29 mouse cellular contexts compared by ENCODE assay signal in genomic region chr7:3593855-3594254, GRCm38 (mm10). TPM values are rescaled to one million over a fixed set of nuclear protein-coding genes. Genes with fewer than 3 reads are reported as not detected.
DNase-seq lines count a peak whose midpoint lies in the region; ATAC-seq and TF ChIP-seq lines count a peak whose summit lies in the region.
"Had no signal": no experiment of that assay in that cellular context is flagged by ENCODE, and none has a peak within 500 bp of the region (broad histone marks: within the 10 kb centered on the region; RNA-seq: fewer than 3 reads in every experiment).

No protein-coding gene starts in this region.

- H3K4me2 ChIP-seq in forebrain, embryonic 11.5 days (ENCODE audit: low read depth, low read length, severe bottlenecking) = no peak overlapping the region
- no peak overlapping the region for H3K4me2 ChIP-seq in forebrain, embryonic 12.5 days
- no peak overlapping the region for H3K4me2 ChIP-seq in midbrain, embryonic 14.5 days (ENCODE audit: low read length)
- H3K4me2 ChIP-seq in midbrain, postnatal 0 days (ENCODE audit: low read depth, low read length, poor library complexity, severe bottlenecking) = no peak overlapping the region
- H3K4me2 ChIP-seq: embryonic facial prominence, embryonic 12.5 days; embryonic facial prominence, embryonic 15.5 days; hindbrain, embryonic 14.5 days had no signal

- H3K9me3 ChIP-seq in forebrain, embryonic 11.5 days (ENCODE audit: control insufficient read depth, low read length) = no peaks in the 10 kb centered on the region
- no peaks in the 10 kb centered on the region for H3K9me3 ChIP-seq in forebrain, embryonic 12.5 days
- no peaks in the 10 kb centered on the region for H3K9me3 ChIP-seq in midbrain, embryonic 14.5 days (ENCODE audit: control insufficient read depth, low read length)
- H3K9me3 ChIP-seq in midbrain, embryonic 10.5 days (replicated peaks) = no peaks in the 10 kb centered on the region
- no peaks in the 10 kb centered on the region for H3K9me3 ChIP-seq in midbrain, postnatal 0 days (ENCODE audit: low read length)
- H3K9me3 ChIP-seq: embryonic facial prominence, embryonic 12.5 days; embryonic facial prominence, embryonic 15.5 days; heart, embryonic 10.5 days; heart, embryonic 13.5 days had no signal

- TF ChIP-seq POLR2A in brain, embryonic 14.5 days (IDR thresholded peaks at IDR 0.05; ENCODE audit: borderline replicate concordance, extremely low read depth, insufficient read depth, insufficient read length, poor library complexity, severe bottlenecking) = no peak

- no peaks in the 10 kb centered on the region for H3K4me1 ChIP-seq in forebrain, embryonic 11.5 days (replicated peaks; ENCODE audit: control insufficient read depth, insufficient read depth, low read length)
- no peaks in the 10 kb centered on the region for H3K4me1 ChIP-seq in forebrain, embryonic 12.5 days
- H3K4me1 ChIP-seq in midbrain, embryonic 14.5 days (ENCODE audit: control insufficient read depth, insufficient read depth, low read length) = no peaks in the 10 kb centered on the region
- H3K4me1 ChIP-seq in midbrain, embryonic 10.5 days = no peaks in the 10 kb centered on the region
- no peaks in the 10 kb centered on the region for H3K4me1 ChIP-seq in midbrain, postnatal 0 days (ENCODE audit: insufficient read depth, low read length)
- H3K4me1 ChIP-seq: embryonic facial prominence, embryonic 12.5 days; embryonic facial prominence, embryonic 15.5 days; heart, embryonic 10.5 days; heart, embryonic 13.5 days had no signal

- no peak overlapping the region for H3K4me3 ChIP-seq in forebrain, embryonic 11.5 days (ENCODE audit: low read depth, low read length)
- no peak overlapping the region for H3K4me3 ChIP-seq in forebrain, embryonic 12.5 days (replicated peaks)
- no peak overlapping the region for H3K4me3 ChIP-seq in midbrain, embryonic 14.5 days (replicated peaks; ENCODE audit: low read depth, low read length)
- no peak overlapping the region for H3K4me3 ChIP-seq in midbrain, embryonic 10.5 days
- H3K4me3 ChIP-seq in midbrain, postnatal 0 days (ENCODE audit: low read depth, low read length) = no peak overlapping the region
- H3K4me3 ChIP-seq: embryonic facial prominence, embryonic 12.5 days; embryonic facial prominence, embryonic 15.5 days; heart, adult 2 months; heart, embryonic 10.5 days; heart, embryonic 13.5 days had no signal

- no peak overlapping the region for H3K9ac ChIP-seq in forebrain, embryonic 11.5 days (ENCODE audit: low read length)
- no peak overlapping the region for H3K9ac ChIP-seq in forebrain, embryonic 12.5 days
- no peak overlapping the region for H3K9ac ChIP-seq in midbrain, embryonic 14.5 days (replicated peaks; ENCODE audit: low read length)
- no peak overlapping the region for H3K9ac ChIP-seq in midbrain, postnatal 0 days (replicated peaks; ENCODE audit: low read length, poor library complexity, severe bottlenecking)
- H3K9ac ChIP-seq: embryonic facial prominence, embryonic 12.5 days; embryonic facial prominence, embryonic 15.5 days; heart, embryonic 13.5 days; hindbrain, embryonic 14.5 days had no signal

- H3K36me3 ChIP-seq in forebrain, embryonic 11.5 days (ENCODE audit: control insufficient read depth, insufficient read depth, low read length) = no peaks in the 10 kb centered on the region
- H3K36me3 ChIP-seq in forebrain, embryonic 12.5 days (replicated peaks) = no peaks in the 10 kb centered on the region
- no peaks in the 10 kb centered on the region for H3K36me3 ChIP-seq in midbrain, embryonic 14.5 days (ENCODE audit: control insufficient read depth, insufficient read depth, low read length)
- no peaks in the 10 kb centered on the region for H3K36me3 ChIP-seq in midbrain, embryonic 10.5 days
- H3K36me3 ChIP-seq in midbrain, postnatal 0 days (ENCODE audit: insufficient read depth, low read length) = no peaks in the 10 kb centered on the region
- H3K36me3 ChIP-seq: embryonic facial prominence, embryonic 12.5 days; embryonic facial prominence, embryonic 15.5 days; heart, embryonic 10.5 days; heart, embryonic 13.5 days had no signal

- H3K27ac ChIP-seq in forebrain, embryonic 11.5 days (ENCODE audit: low read depth, low read length) = no peak overlapping the region
- H3K27ac ChIP-seq in forebrain, embryonic 12.5 days = no peak overlapping the region
- H3K27ac ChIP-seq in midbrain, embryonic 14.5 days (replicated peaks; ENCODE audit: low read depth, low read length) = no peak overlapping the region
- no peak overlapping the region for H3K27ac ChIP-seq in midbrain, embryonic 10.5 days (replicated peaks)
- H3K27ac ChIP-seq in midbrain, postnatal 0 days (ENCODE audit: low read depth, low read length) = no peak overlapping the region
- H3K27ac ChIP-seq: embryonic facial prominence, embryonic 12.5 days; embryonic facial prominence, embryonic 15.5 days; heart, adult 2 months; heart, embryonic 10.5 days; heart, embryonic 13.5 days; hindbrain, embryonic 14.5 days had no signal

- no peak for DNase-seq in forebrain, embryonic 11.5 days (ENCODE audit: low spot score)
- DNase-seq in midbrain, embryonic 14.5 days = peak; percentile 4
- DNase-seq in midbrain, embryonic 10.5 days (ENCODE audit: low spot score) = no peak
- DNase-seq in brain, embryonic 14.5 days (ENCODE audit: low read depth) = peak; percentile 48
- no peak for DNase-seq in midbrain, postnatal 0 days (ENCODE audit: low spot score)
- DNase-seq in urinary bladder, adult 18-20 months (ENCODE audit: low spot score in 2 of 2) = no peak
- DNase-seq in spleen, postnatal 14 days (ENCODE audit: low spot score in 2 of 2) = no peak
- DNase-seq: adrenal gland, postnatal 10 days; adrenal gland, postnatal 36 days; cerebellum, adult 11 months; cerebellum, adult 2 months; cerebellum, adult 9-11 months; cerebellum, postnatal 25 days; gastrocnemius, postnatal 10 days; gastrocnemius, postnatal 36 days; heart, adult 2 months; heart, postnatal 14 days; heart, postnatal 4 days had no signal

- ATAC-seq in forebrain, embryonic 11.5 days (replicated peaks; ENCODE audit: low FRiP score) = 0 out of 2 replicates have a peak, but pooled peaks have one; percentile 49
- no peak for ATAC-seq in forebrain, embryonic 12.5 days (ENCODE audit: low FRiP score)
- ATAC-seq in midbrain, embryonic 14.5 days (ENCODE audit: low FRiP score, low TSS enrichment) = no peak
- peak; percentile 69; the same call in 1 of the 2 replicates for ATAC-seq in midbrain, postnatal 0 days (ENCODE audit: low FRiP score)

- no peak for TF ChIP-seq CTCF in brain, embryonic 14.5 days (IDR thresholded peaks at IDR 0.05; ENCODE audit: borderline replicate concordance, extremely low read depth, insufficient read depth, insufficient read length)
- no peak for TF ChIP-seq CTCF in midbrain, postnatal 0 days (IDR thresholded peaks at IDR 0.05)

- H3K27me3 ChIP-seq in forebrain, embryonic 11.5 days (ENCODE audit: control insufficient read depth, insufficient read depth, low read length) = no peaks in the 10 kb centered on the region
- H3K27me3 ChIP-seq in forebrain, embryonic 12.5 days = no peaks in the 10 kb centered on the region
- no peaks in the 10 kb centered on the region for H3K27me3 ChIP-seq in midbrain, embryonic 14.5 days (ENCODE audit: control insufficient read depth, insufficient read depth, low read length)
- no peaks in the 10 kb centered on the region for H3K27me3 ChIP-seq in midbrain, embryonic 10.5 days (ENCODE audit: low read depth, poor library complexity, severe bottlenecking)
- H3K27me3 ChIP-seq in midbrain, postnatal 0 days (ENCODE audit: insufficient read depth, low read length) = no peaks in the 10 kb centered on the region
- H3K27me3 ChIP-seq: embryonic facial prominence, embryonic 12.5 days; embryonic facial prominence, embryonic 15.5 days; heart, embryonic 13.5 days had no signal

RNA-seq across cellular contexts. Expression of gene Oscar, which starts 22.1 kb away (rescaled TPM):
- polyA plus RNA-seq in forebrain, embryonic 11.5 days (2014; fragmentation: Nextera tagmentation; extraction: Ambion mirVana) = 0.15 and 0.36 TPM in 2 replicates
- polyA plus RNA-seq in forebrain, embryonic 12.5 days (2016; fragmentation: Nextera tagmentation; extraction: Ambion mirVana) = 0.18 and 0.38 TPM in 2 replicates
- polyA plus RNA-seq in midbrain, embryonic 14.5 days (2014; fragmentation: Nextera tagmentation; extraction: Ambion mirVana) = 0.26 and 0.63 TPM in 2 replicates
- polyA plus RNA-seq in midbrain, embryonic 10.5 days (2016; fragmentation: Nextera tagmentation; extraction: Ambion mirVana) = not detected in 2 replicates
- 1.7 and 1.8 TPM in 2 replicates for polyA plus RNA-seq in brain, embryonic 14.5 days (2012; rRNA removed)
- 0.55 and 1.3 TPM in 2 replicates for total RNA-seq in midbrain, postnatal 0 days (2014; rRNA removed)
- polyA plus RNA-seq in midbrain, postnatal 0 days (2015; fragmentation: Nextera tagmentation; extraction: Ambion mirVana) = 0.63 and 0.77 TPM in 2 replicates
- total RNA-seq: adrenal gland, postnatal 36 days; common myeloid progenitor, adult 5-6 weeks; gastrocnemius, adult 18-20 months; gastrocnemius, postnatal 36 days; granulocyte monocyte progenitor cell, adult 5-6 weeks had no signal
- polyA plus RNA-seq: activated CD4-positive, CD25-positive, alpha-beta regulatory T cell, adult 4 months; heart, embryonic 13.5 days; heart, embryonic 16.5 days had no signal

RNA-seq across cellular contexts. Expression of gene Ndufa3, which starts 23.3 kb away (rescaled TPM):
- 338 and 353 TPM in 2 replicates for polyA plus RNA-seq in forebrain, embryonic 11.5 days (2014; fragmentation: Nextera tagmentation; extraction: Ambion mirVana)
- 304 and 322 TPM in 2 replicates for polyA plus RNA-seq in forebrain, embryonic 12.5 days (2016; fragmentation: Nextera tagmentation; extraction: Ambion mirVana)
- polyA plus RNA-seq in midbrain, embryonic 14.5 days (2014; fragmentation: Nextera tagmentation; extraction: Ambion mirVana) = 432 and 586 TPM in 2 replicates
- polyA plus RNA-seq in midbrain, embryonic 10.5 days (2016; fragmentation: Nextera tagmentation; extraction: Ambion mirVana) = 372 and 423 TPM in 2 replicates
- 198 and 266 TPM in 2 replicates for polyA plus RNA-seq in brain, embryonic 14.5 days (2012; rRNA removed)
- 340 and 373 TPM in 2 replicates for total RNA-seq in midbrain, postnatal 0 days (2014; rRNA removed)
- 556 and 624 TPM in 2 replicates for polyA plus RNA-seq in midbrain, postnatal 0 days (2015; fragmentation: Nextera tagmentation; extraction: Ambion mirVana)

RNA-seq across cellular contexts. Expression of gene Tfpt, which starts 35.9 kb away (rescaled TPM):
- 30.0 and 31.9 TPM in 2 replicates for polyA plus RNA-seq in forebrain, embryonic 11.5 days (2014; fragmentation: Nextera tagmentation; extraction: Ambion mirVana)
- polyA plus RNA-seq in forebrain, embryonic 12.5 days (2016; fragmentation: Nextera tagmentation; extraction: Ambion mirVana) = 32.0 and 34.4 TPM in 2 replicates
- polyA plus RNA-seq in midbrain, embryonic 14.5 days (2014; fragmentation: Nextera tagmentation; extraction: Ambion mirVana) = 30.4 and 38.5 TPM in 2 replicates
- polyA plus RNA-seq in midbrain, embryonic 10.5 days (2016; fragmentation: Nextera tagmentation; extraction: Ambion mirVana) = 30.3 and 30.8 TPM in 2 replicates
- polyA plus RNA-seq in brain, embryonic 14.5 days (2012; rRNA removed) = 26.1 and 27.6 TPM in 2 replicates
- total RNA-seq in midbrain, postnatal 0 days (2014; rRNA removed) = 19.7 and 30.7 TPM in 2 replicates
- polyA plus RNA-seq in midbrain, postnatal 0 days (2015; fragmentation: Nextera tagmentation; extraction: Ambion mirVana) = 33.5 and 35.6 TPM in 2 replicates

RNA-seq across cellular contexts. Expression of gene Prpf31, which starts 35.9 kb away (rescaled TPM):
- 157 and 164 TPM in 2 replicates for polyA plus RNA-seq in forebrain, embryonic 11.5 days (2014; fragmentation: Nextera tagmentation; extraction: Ambion mirVana)
- polyA plus RNA-seq in forebrain, embryonic 12.5 days (2016; fragmentation: Nextera tagmentation; extraction: Ambion mirVana) = 140 and 149 TPM in 2 replicates
- 71.0 and 82.7 TPM in 2 replicates for polyA plus RNA-seq in midbrain, embryonic 14.5 days (2014; fragmentation: Nextera tagmentation; extraction: Ambion mirVana)
- polyA plus RNA-seq in midbrain, embryonic 10.5 days (2016; fragmentation: Nextera tagmentation; extraction: Ambion mirVana) = 174 and 180 TPM in 2 replicates
- polyA plus RNA-seq in brain, embryonic 14.5 days (2012; rRNA removed) = 68.2 and 70.7 TPM in 2 replicates
- total RNA-seq in midbrain, postnatal 0 days (2014; rRNA removed) = 58.6 and 58.9 TPM in 2 replicates
- 66.0 and 73.8 TPM in 2 replicates for polyA plus RNA-seq in midbrain, postnatal 0 days (2015; fragmentation: Nextera tagmentation; extraction: Ambion mirVana)

RNA-seq across cellular contexts. Expression of gene Cnot3, which starts 51.2 kb away (rescaled TPM):
- 80.4 and 88.1 TPM in 2 replicates for polyA plus RNA-seq in forebrain, embryonic 11.5 days (2014; fragmentation: Nextera tagmentation; extraction: Ambion mirVana)
- polyA plus RNA-seq in forebrain, embryonic 12.5 days (2016; fragmentation: Nextera tagmentation; extraction: Ambion mirVana) = 62.6 and 71.7 TPM in 2 replicates
- polyA plus RNA-seq in midbrain, embryonic 14.5 days (2014; fragmentation: Nextera tagmentation; extraction: Ambion mirVana) = 36.6 and 51.2 TPM in 2 replicates
- 75.2 and 82.7 TPM in 2 replicates for polyA plus RNA-seq in midbrain, embryonic 10.5 days (2016; fragmentation: Nextera tagmentation; extraction: Ambion mirVana)
- 64.9 and 80.1 TPM in 2 replicates for polyA plus RNA-seq in brain, embryonic 14.5 days (2012; rRNA removed)
- total RNA-seq in midbrain, postnatal 0 days (2014; rRNA removed) = 15.1 and 23.3 TPM in 2 replicates
- polyA plus RNA-seq in midbrain, postnatal 0 days (2015; fragmentation: Nextera tagmentation; extraction: Ambion mirVana) = 27.1 and 32.6 TPM in 2 replicates

Comparison
In these comparisons a context has a peak if more than half of its experiments do, and no peak if none do; other contexts are left out.
1. ATAC-seq: peak in forebrain, embryonic 11.5 days (single experiment) and midbrain, postnatal 0 days (single experiment); none in forebrain, embryonic 12.5 days (single experiment) and midbrain, embryonic 14.5 days (single experiment).
2. DNase-seq: peak in midbrain, embryonic 14.5 days (single experiment) and brain, embryonic 14.5 days (single experiment); none in forebrain, embryonic 11.5 days (single experiment), midbrain, embryonic 10.5 days (single experiment), midbrain, postnatal 0 days (single experiment), urinary bladder, adult 18-20 months (0 of 2) and spleen, postnatal 14 days (0 of 2).